Mouse (Mus musculus) left cerebral cortex, postnatal 14 days (tissue): ENCODE measurements around the gene Tmem143. TPM values are rescaled to one million over a fixed set of nuclear protein-coding genes. Genes with fewer than 3 reads are reported as not detected.

Experiments used
- DNase-seq, 2 experiments: peaks; one replicate each; pipeline ENCODE4 v3.0.0; 2021 to 2022; ENCODE audit warnings: low spot score in 2 of 2, mixed read lengths in 1 of 2
- intact Hi-C: fragments of 180-260 bp; cut with DNase I; formaldehyde crosslinking; loops from one replicate; pipeline ENCODE4 v1.15.1; 2025
- long read RNA-seq, 2 experiments: library from polyadenylated mRNA; stranded (forward); transcript quantifications; one replicate each; pipeline ENCODE4 v2.0.0; 2021
- total RNA-seq, 2 experiments: library from RNA; stranded (reverse); gene quantifications; 2 replicates each; pipeline ENCODE4 v1.2.3; 2021

Tmem143 gene
- 10 to 100 TPM; 22.1 to 25.7 TPM for total RNA-seq
- long read RNA-seq, experiment 1, partial matches to known transcripts, result 1 of 3 reads
- long read RNA-seq, experiment 1, other reads (novel, unspliced or antisense), result 0 of 3 reads
- long read RNA-seq, experiment 2, result 0 reads

- intact Hi-C loops, result loop anchor here (2.0 kb wide), 1 partner anchor 26 kb away; no protein-coding TSS in a partner anchor
- peak; percentile 98 for DNase-seq
These were observed at the start of gene Tmem143, which contains the start of gene Syngr4 for GRCm38 (mm10) chr7:45896517-45897257. Gene Tmem143, plus strand, starts transcription at chr7:45896941. Gene Syngr4, minus strand, starts transcription at chr7:45896714.

GRCm38 (mm10) chr7:45848447-45849027, 48.2 kb upstream of the Tmem143 start:
- DNase-seq, result no peak

GRCm38 (mm10) chr7:45850661-45851060, 46.1 kb upstream of the Tmem143 start:
- DNase-seq, result no peak
- intact Hi-C loops, result no loop called here

More at GRCm38 (mm10) chr7:45848447-45849027, 48.2 kb upstream of the Tmem143 start:
- intact Hi-C loops, result no loop called here

GRCm38 (mm10) chr7:45853089-45853488, 43.7 kb upstream of the Tmem143 start:
- intact Hi-C loops, result no loop called here
- no peak for DNase-seq

- no peak for DNase-seq
- intact Hi-C loops, result no loop called here
These were observed 39.5 kb upstream of the Tmem143 start for GRCm38 (mm10) chr7:45856950-45857901.

- intact Hi-C loops, result no loop called here
- no peak for DNase-seq
These were observed 37.7 kb upstream of the Tmem143 start for GRCm38 (mm10) chr7:45859008-45859407.

- intact Hi-C loops, result no loop called here
- no peak for DNase-seq
These were observed 33.9 kb upstream of the Tmem143 start for GRCm38 (mm10) chr7:45862804-45863203.

- intact Hi-C loops, result no loop called here
These were observed 32.3 kb upstream of the Tmem143 start for GRCm38 (mm10) chr7:45864435-45864834.

GRCm38 (mm10) chr7:45865925-45866910, 30.5 kb upstream of the Tmem143 start:
- intact Hi-C loops, result no loop called here
- peak; percentile 86 to 93 for DNase-seq

More at GRCm38 (mm10) chr7:45864435-45864834, 32.3 kb upstream of the Tmem143 start:
- DNase-seq, result no peak

- no peak for DNase-seq
- intact Hi-C loops, result no loop called here
These were observed 28.9 kb upstream of the Tmem143 start for GRCm38 (mm10) chr7:45867871-45868270.

- no peak for DNase-seq
- intact Hi-C loops, result no loop called here
These were observed 27.6 kb upstream of the Tmem143 start for GRCm38 (mm10) chr7:45869107-45869670.

GRCm38 (mm10) chr7:45869787-45870186, 27.0 kb upstream of the Tmem143 start:
- DNase-seq, result no peak
- intact Hi-C loops, result loop anchor here (2.0 to 5.0 kb wide), 2 partner anchors 68 to 139 kb away; no protein-coding TSS in a partner anchor

- intact Hi-C loops, result loop anchor here (2.0 to 5.0 kb wide), 2 partner anchors 67 to 138 kb away; no protein-coding TSS in a partner anchor
- DNase-seq, result no peak
These were observed 26.3 kb upstream of the Tmem143 start for GRCm38 (mm10) chr7:45870282-45871058.

- intact Hi-C loops, result loop anchor here (5.0 kb wide), 1 partner anchor 65 kb away; no protein-coding TSS in a partner anchor
- peak; percentile 91 to 93 for DNase-seq
These were observed 24.1 kb upstream of the Tmem143 start, which contains the start of gene Kdelr1 for GRCm38 (mm10) chr7:45872624-45873023. Gene Kdelr1, plus strand, starts transcription at chr7:45872772.

- DNase-seq, result peak in 1 of 2 experiments; percentile 40
- intact Hi-C loops, result loop anchor here (5.0 kb wide), 1 partner anchor 64 kb away; no protein-coding TSS in a partner anchor
These were observed 23.4 kb upstream of the Tmem143 start for GRCm38 (mm10) chr7:45873061-45873947.

GRCm38 (mm10) chr7:45876895-45877294, 19.8 kb upstream of the Tmem143 start:
- intact Hi-C loops, result no loop called here
- no peak for DNase-seq
